Mouse (Mus musculus) right cerebral cortex, postnatal 36 days (tissue): ENCODE data around the gene Gtf2a2.

Source experiments
- DNase-seq, 2 experiments: peaks; one replicate each; pipeline ENCODE4 v3.0.0; 2022; ENCODE audit warnings: low spot score in 2 of 2, mixed read lengths in 1 of 2

Gene Gtf2a2

DNA sequence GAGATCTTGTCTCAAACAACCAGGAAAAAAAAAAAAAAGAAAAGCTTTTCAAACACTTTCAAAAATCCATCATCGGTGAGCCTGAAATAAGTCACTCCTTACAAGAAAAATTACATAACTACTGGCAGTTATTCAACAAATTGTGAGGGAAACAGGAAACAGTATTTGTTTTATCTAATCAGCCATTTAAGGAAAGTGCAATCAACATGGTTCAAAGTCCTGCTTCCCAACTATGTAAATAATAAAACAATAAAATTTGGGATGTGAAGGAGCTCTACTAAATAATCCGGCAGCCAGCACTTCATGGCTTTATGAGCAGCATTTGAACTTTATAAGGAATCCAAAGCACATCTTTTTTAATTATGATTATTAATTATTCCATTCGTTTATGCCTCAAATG lies 49.7 kb downstream of the Gtf2a2 start:
- DNase-seq = no peak

DNA sequence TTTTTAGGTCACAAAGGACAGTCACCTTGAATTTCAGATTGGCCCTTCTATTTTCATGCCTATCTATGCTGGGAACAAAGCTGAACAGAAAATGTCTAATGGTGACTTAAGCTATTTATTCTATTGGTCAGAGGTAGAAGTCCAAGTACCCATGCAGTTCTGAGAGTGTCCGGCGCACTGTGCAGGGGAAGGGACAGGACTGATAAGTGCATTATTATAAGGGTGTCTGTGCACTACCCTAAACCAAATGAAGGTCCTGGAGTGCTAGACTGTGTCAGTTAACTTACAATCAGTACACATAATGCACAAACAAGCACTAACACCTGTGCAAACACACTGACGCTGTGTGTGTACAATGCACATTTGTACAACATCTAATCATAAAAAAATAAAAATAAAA lies 55.1 kb downstream of the Gtf2a2 start:
- no peak for DNase-seq

DNA sequence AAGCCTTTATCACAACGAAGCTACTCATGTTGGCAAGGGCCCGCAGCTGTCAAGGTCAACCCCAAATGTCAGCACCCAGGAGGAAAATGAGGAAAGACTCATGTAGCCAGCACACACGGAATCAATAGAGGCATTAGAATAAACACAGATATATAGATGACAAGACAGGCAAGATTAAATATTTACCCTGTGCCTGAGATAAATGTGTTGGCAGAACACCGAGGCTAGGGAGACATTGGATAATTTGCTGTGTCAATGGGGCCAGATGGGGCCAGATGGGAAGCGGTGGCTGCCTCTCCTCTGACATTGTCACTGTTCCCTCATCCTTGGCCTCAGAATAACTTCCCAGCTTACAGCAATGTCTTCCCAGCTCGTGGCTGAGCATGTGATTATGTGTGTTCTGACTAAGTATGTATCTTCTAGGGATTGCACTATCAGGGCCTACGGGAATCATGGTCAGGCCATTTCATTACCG lies 57.6 kb downstream of the Gtf2a2 start:
- DNase-seq = no peak

DNA sequence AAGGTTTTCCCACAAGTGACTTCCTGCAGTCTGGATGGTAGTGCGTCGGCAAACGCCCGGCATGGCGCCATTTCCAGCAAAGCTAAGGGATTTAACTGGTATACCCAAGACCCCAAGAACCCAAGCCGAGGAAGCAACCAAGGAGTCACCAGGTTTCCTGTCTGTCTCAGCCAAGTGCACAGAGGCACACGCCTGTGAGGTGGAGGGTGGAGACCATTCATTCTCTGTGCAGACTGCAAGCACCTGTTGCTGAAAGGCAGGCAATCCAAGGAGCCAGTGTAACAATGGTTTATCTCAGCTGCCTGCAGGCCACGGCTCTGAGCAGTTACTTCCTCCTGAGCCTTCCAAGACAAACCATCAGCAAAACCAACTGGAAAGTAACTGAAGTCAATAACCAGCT lies 60.0 kb downstream of the Gtf2a2 start:
- no peak for DNase-seq
